Mouse (Mus musculus): ENCODE measurements around the gene Hdac9. TPM values are rescaled to one million over a fixed set of nuclear protein-coding genes. Genes with fewer than 3 reads are reported as not detected.

Hdac9 gene
- polyA plus RNA-seq, 1 experiment, result 0.63 TPM

- Histone ChIP-seq H3K4me1 (ENCODE audit: control insufficient read depth, insufficient read depth, insufficient read length, low read length) (peaks cover 2% of the 10 kb centered on the region; the same call in 1 of the 2 replicates), H3K4me3 (ENCODE audit: insufficient read depth, low read depth, low read length) (no peak overlapping the region), H3K27ac (replicated peaks; ENCODE audit: low read depth, low read length) (no peak overlapping the region)
Measured at GRCm38 (mm10) chr12:34696736-34697135, 220.2 kb downstream of the Hdac9 start.

- Histone ChIP-seq H3K27ac (replicated peaks; ENCODE audit: low read depth, low read length) (no peak overlapping the region), H3K4me1 (ENCODE audit: control insufficient read depth, insufficient read depth, insufficient read length, low read length) (peaks cover 2% of the 10 kb centered on the region; the same call in 1 of the 2 replicates), H3K4me3 (ENCODE audit: insufficient read depth, low read depth, low read length) (no peak overlapping the region)
Measured at GRCm38 (mm10) chr12:34688941-34689340, 228.0 kb downstream of the Hdac9 start.

GRCm38 (mm10) chr12:34683375-34683774, 233.5 kb downstream of the Hdac9 start:
- H3K4me1 ChIP-seq (ENCODE audit: control insufficient read depth, insufficient read depth, insufficient read length, low read length), result no peaks in the 10 kb centered on the region
- no peak overlapping the region for H3K27ac ChIP-seq (replicated peaks; ENCODE audit: low read depth, low read length)
- no peak overlapping the region for H3K4me3 ChIP-seq (ENCODE audit: insufficient read depth, low read depth, low read length)

GRCm38 (mm10) chr12:34682657-34683056, 234.2 kb downstream of the Hdac9 start:
- no peak overlapping the region for H3K4me3 ChIP-seq (ENCODE audit: insufficient read depth, low read depth, low read length)
- no peaks in the 10 kb centered on the region for H3K4me1 ChIP-seq (ENCODE audit: control insufficient read depth, insufficient read depth, insufficient read length, low read length)
- no peak overlapping the region for H3K27ac ChIP-seq (replicated peaks; ENCODE audit: low read depth, low read length)

- Histone ChIP-seq H3K4me1 (ENCODE audit: control insufficient read depth, insufficient read depth, insufficient read length, low read length) (no peaks in the 10 kb centered on the region), H3K4me3 (ENCODE audit: insufficient read depth, low read depth, low read length) (no peak overlapping the region), H3K27ac (replicated peaks; ENCODE audit: low read depth, low read length) (no peak overlapping the region)
Measured at GRCm38 (mm10) chr12:34680576-34680975, 236.3 kb downstream of the Hdac9 start.

GRCm38 (mm10) chr12:34677110-34677509, 239.8 kb downstream of the Hdac9 start:
- H3K27ac ChIP-seq (replicated peaks; ENCODE audit: low read depth, low read length), result no peak overlapping the region
- H3K4me1 ChIP-seq (ENCODE audit: control insufficient read depth, insufficient read depth, insufficient read length, low read length), result no peaks in the 10 kb centered on the region
- H3K4me3 ChIP-seq (ENCODE audit: insufficient read depth, low read depth, low read length), result no peak overlapping the region

GRCm38 (mm10) chr12:34674235-34674634, 242.7 kb downstream of the Hdac9 start:
- H3K4me1 ChIP-seq (ENCODE audit: control insufficient read depth, insufficient read depth, insufficient read length, low read length), result no peaks in the 10 kb centered on the region
- no peak overlapping the region for H3K27ac ChIP-seq (replicated peaks; ENCODE audit: low read depth, low read length)
- H3K4me3 ChIP-seq (ENCODE audit: insufficient read depth, low read depth, low read length), result no peak overlapping the region

- no peaks in the 10 kb centered on the region for H3K4me1 ChIP-seq (ENCODE audit: control insufficient read depth, insufficient read depth, insufficient read length, low read length)
- H3K4me3 ChIP-seq (ENCODE audit: insufficient read depth, low read depth, low read length), result no peak overlapping the region
- no peak overlapping the region for H3K27ac ChIP-seq (replicated peaks; ENCODE audit: low read depth, low read length)
Measured at GRCm38 (mm10) chr12:34673539-34673938, 243.4 kb downstream of the Hdac9 start.

- Histone ChIP-seq H3K27ac (replicated peaks; ENCODE audit: low read depth, low read length) (no peak overlapping the region), H3K4me3 (ENCODE audit: insufficient read depth, low read depth, low read length) (no peak overlapping the region), H3K4me1 (ENCODE audit: control insufficient read depth, insufficient read depth, insufficient read length, low read length) (no peaks in the 10 kb centered on the region)
Measured at GRCm38 (mm10) chr12:34664758-34665157, 252.1 kb downstream of the Hdac9 start.

GRCm38 (mm10) chr12:34661378-34661777, 255.5 kb downstream of the Hdac9 start:
- H3K4me1 ChIP-seq (ENCODE audit: control insufficient read depth, insufficient read depth, insufficient read length, low read length), result no peaks in the 10 kb centered on the region
- H3K4me3 ChIP-seq (ENCODE audit: insufficient read depth, low read depth, low read length), result no peak overlapping the region
- H3K27ac ChIP-seq (replicated peaks; ENCODE audit: low read depth, low read length), result no peak overlapping the region

GRCm38 (mm10) chr12:34660027-34660426, 256.9 kb downstream of the Hdac9 start:
- H3K4me3 ChIP-seq (ENCODE audit: insufficient read depth, low read depth, low read length), result no peak overlapping the region
- H3K27ac ChIP-seq (replicated peaks; ENCODE audit: low read depth, low read length), result no peak overlapping the region

GRCm38 (mm10) chr12:34658568-34658967, 258.3 kb downstream of the Hdac9 start:
- Histone ChIP-seq H3K4me3 (ENCODE audit: insufficient read depth, low read depth, low read length) (no peak overlapping the region), H3K27ac (replicated peaks; ENCODE audit: low read depth, low read length) (no peak overlapping the region), H3K4me1 (ENCODE audit: control insufficient read depth, insufficient read depth, insufficient read length, low read length) (no peaks in the 10 kb centered on the region)

More at GRCm38 (mm10) chr12:34660027-34660426, 256.9 kb downstream of the Hdac9 start:
- H3K4me1 ChIP-seq (ENCODE audit: control insufficient read depth, insufficient read depth, insufficient read length, low read length), result no peaks in the 10 kb centered on the region

GRCm38 (mm10) chr12:34658119-34658518, 258.8 kb downstream of the Hdac9 start:
- H3K4me1 ChIP-seq (ENCODE audit: control insufficient read depth, insufficient read depth, insufficient read length, low read length), result no peaks in the 10 kb centered on the region
- no peak overlapping the region for H3K4me3 ChIP-seq (ENCODE audit: insufficient read depth, low read depth, low read length)
- H3K27ac ChIP-seq (replicated peaks; ENCODE audit: low read depth, low read length), result no peak overlapping the region

- Histone ChIP-seq H3K27ac (replicated peaks; ENCODE audit: low read depth, low read length) (no peak overlapping the region), H3K4me1 (ENCODE audit: control insufficient read depth, insufficient read depth, insufficient read length, low read length) (no peaks in the 10 kb centered on the region), H3K4me3 (ENCODE audit: insufficient read depth, low read depth, low read length) (no peak overlapping the region)
Measured at GRCm38 (mm10) chr12:34653615-34654014, 263.3 kb downstream of the Hdac9 start.

GRCm38 (mm10) chr12:34648753-34649152, 268.1 kb downstream of the Hdac9 start:
- H3K27ac ChIP-seq (replicated peaks; ENCODE audit: low read depth, low read length), result no peak overlapping the region
- no peaks in the 10 kb centered on the region for H3K4me1 ChIP-seq (ENCODE audit: control insufficient read depth, insufficient read depth, insufficient read length, low read length)
- no peak overlapping the region for H3K4me3 ChIP-seq (ENCODE audit: insufficient read depth, low read depth, low read length)

GRCm38 (mm10) chr12:34641705-34642259, 275.1 kb downstream of the Hdac9 start:
- Histone ChIP-seq H3K4me3 (ENCODE audit: insufficient read depth, low read depth, low read length) (no peak overlapping the region), H3K4me1 (ENCODE audit: control insufficient read depth, insufficient read depth, insufficient read length, low read length) (no peaks in the 10 kb centered on the region), H3K27ac (replicated peaks; ENCODE audit: low read depth, low read length) (no peak overlapping the region)
